Mouse (Mus musculus) frontal cortex, postnatal 14 days (tissue): ENCODE measurements around the gene Rai2.
A peak's percentile ranks its signal among the peaks of the same experiment; 100 is the strongest.

Source experiments
- DNase-seq, 2 experiments: peaks; one replicate each; pipeline ENCODE4 v3.0.0; 2022; ENCODE audit warnings: low spot score in 2 of 2

The Rai2 gene

GRCm38 (mm10) chrX:161716865-161717763, at the start of gene Rai2:
Gene Rai2, plus strand, starts transcription at chrX:161717069.
- no peak for DNase-seq

GRCm38 (mm10) chrX:161689336-161689735, 27.5 kb upstream of the Rai2 start:
- no peak for DNase-seq

- DNase-seq, result no peak
These were observed 385 bp upstream of the Rai2 start for GRCm38 (mm10) chrX:161716503-161716864.

GRCm38 (mm10) chrX:161717764-161718382, 1.0 kb downstream of the Rai2 start:
- no peak for DNase-seq

GRCm38 (mm10) chrX:161718548-161718947, 1.7 kb downstream of the Rai2 start:
- no peak for DNase-seq

- DNase-seq, result no peak
These were observed 4.2 kb downstream of the Rai2 start for GRCm38 (mm10) chrX:161721082-161721481.

GRCm38 (mm10) chrX:161723391-161723808, 6.5 kb downstream of the Rai2 start:
- DNase-seq, result no peak

- no peak for DNase-seq
These were observed 9.4 kb downstream of the Rai2 start for GRCm38 (mm10) chrX:161726257-161726656.

GRCm38 (mm10) chrX:161728507-161728906, 11.6 kb downstream of the Rai2 start:
- DNase-seq, result no peak

- no peak for DNase-seq
These were observed 13.2 kb downstream of the Rai2 start for GRCm38 (mm10) chrX:161730026-161730425.

- DNase-seq, result no peak
These were observed 15.0 kb downstream of the Rai2 start for GRCm38 (mm10) chrX:161731859-161732258.

- no peak for DNase-seq
These were observed 16.9 kb downstream of the Rai2 start for GRCm38 (mm10) chrX:161733581-161734309.

GRCm38 (mm10) chrX:161734310-161734676, 17.4 kb downstream of the Rai2 start:
- no peak for DNase-seq

- no peak for DNase-seq
These were observed 22.5 kb downstream of the Rai2 start for GRCm38 (mm10) chrX:161739374-161739773.

GRCm38 (mm10) chrX:161743080-161743479, 26.2 kb downstream of the Rai2 start:
- no peak for DNase-seq

- no peak for DNase-seq
These were observed 28.4 kb downstream of the Rai2 start for GRCm38 (mm10) chrX:161745296-161745695.

GRCm38 (mm10) chrX:161747337-161747736, 30.5 kb downstream of the Rai2 start:
- DNase-seq, result no peak

GRCm38 (mm10) chrX:161753514-161753913, 36.6 kb downstream of the Rai2 start:
- no peak for DNase-seq

- DNase-seq, result no peak
These were observed 59.6 kb downstream of the Rai2 start for GRCm38 (mm10) chrX:161776321-161776962.

GRCm38 (mm10) chrX:161780321-161781034, 63.6 kb downstream of the Rai2 start:
- peak; percentile 10 to 16 for DNase-seq

- DNase-seq, result no peak
These were observed 73.3 kb downstream of the Rai2 start for GRCm38 (mm10) chrX:161790182-161790581.
